8 mouse cellular contexts compared by ENCODE assay signal in the genomic region with DNA sequence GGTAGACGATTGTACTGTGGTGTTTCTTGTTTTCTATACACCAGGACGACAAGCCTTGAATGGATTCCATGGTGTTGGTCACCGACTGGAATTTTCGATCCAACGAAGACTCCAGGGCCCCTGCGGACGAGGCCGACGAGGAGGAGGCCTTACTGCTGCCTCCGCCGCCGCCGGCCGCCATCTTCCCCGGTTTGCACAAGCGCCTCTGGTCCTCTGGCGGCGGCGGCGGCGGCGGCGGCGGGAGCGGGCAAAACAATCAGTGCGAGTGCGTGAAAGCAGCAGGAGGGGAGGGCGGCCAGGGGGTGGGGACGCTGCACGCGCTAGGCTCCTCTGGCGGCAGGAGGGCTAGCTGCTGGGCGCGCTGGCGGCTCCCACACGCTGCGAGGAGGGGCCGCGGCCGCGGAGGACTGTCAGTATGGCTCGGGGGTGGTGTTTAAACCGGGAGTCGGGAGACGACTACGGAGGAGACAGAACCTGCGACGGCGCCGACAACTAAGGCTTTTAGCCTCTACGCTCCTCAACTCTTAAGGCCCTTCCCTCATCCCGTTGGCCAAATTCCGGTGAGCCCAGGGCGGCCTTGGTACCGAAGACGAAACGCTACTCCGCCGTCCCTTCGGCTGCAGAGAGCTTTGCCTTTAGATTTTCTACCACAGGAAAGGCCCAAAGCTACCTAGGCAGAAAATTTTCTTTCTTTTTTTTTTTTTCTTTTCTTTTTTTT. TPM values are rescaled to one million over a fixed set of nuclear protein-coding genes. Genes with fewer than 3 reads are reported as not detected.
DNase-seq lines count a peak whose midpoint lies in the region; ATAC-seq and TF ChIP-seq lines count a peak whose summit lies in the region.

A gene (minus strand): TSS at position 293 of the 718 bp plus-strand sequence.

- no peak for TF ChIP-seq CTCF in Patski (IDR thresholded peaks at IDR 0.05)

- peak; percentile 45 for ATAC-seq in Patski
- peak; percentile 66 for ATAC-seq in hindbrain, embryonic 14.5 days (ENCODE audit: low FRiP score)

- H3K4me1 ChIP-seq in hindbrain, embryonic 14.5 days (replicated peaks; ENCODE audit: control insufficient read depth, insufficient read depth, low read length) = peaks cover 35% of the 10 kb centered on the region

- in situ Hi-C loops in Patski (cut with MboI; ENCODE audit: low pct_unique_long_range_greater_than_20kb) = no loop called here

- CTCF ChIA-PET in Patski (lab: Charles Lee) = no interaction called here

- H3K4me2 ChIP-seq in hindbrain, embryonic 14.5 days (replicated peaks) = peak within 1 kb of the TSS; percentile 65

- H3K4me3 ChIP-seq in hindbrain, embryonic 14.5 days (replicated peaks; ENCODE audit: low read length) = peak within 1 kb of the TSS; percentile 90

- under 1% methylated on average over 58 of the region's 60 CpGs for WGBS in hindbrain, embryonic 14.5 days

- POLR2A ChIA-PET in Patski (lab: Charles Lee) = interaction anchor here (0.6 to 1.5 kb wide), 6 partner anchors 11 to 823 kb away, joined by 3 to 7 read pairs (median 4); no protein-coding TSS in a partner anchor

- DNase-seq in Patski (ENCODE audit: low read depth, low spot score) = peak; percentile 61
- DNase-seq in cerebellum, postnatal 14 days = peak; percentile 82 to 85
- DNase-seq in frontal cortex, postnatal 25 days (ENCODE audit: low spot score in 2 of 2) = peak; percentile 59 to 60
- DNase-seq in hindbrain, embryonic 14.5 days (ENCODE audit: low spot score) = peak; percentile 65
- DNase-seq in left cerebral cortex, adult 11 months (ENCODE audit: low spot score) = peak; percentile 58
- DNase-seq in lung, postnatal 4 days = peak; percentile 81 to 88
- DNase-seq in retina, postnatal 7 days (ENCODE audit: low read depth, low spot score) = peak; percentile 72
- peak; percentile 76 for DNase-seq in urinary bladder, adult 2 months (ENCODE audit: low spot score)

- no peaks in the 10 kb centered on the region for H3K36me3 ChIP-seq in hindbrain, embryonic 14.5 days (replicated peaks; ENCODE audit: control insufficient read depth, insufficient read depth)

- H3K27ac ChIP-seq in hindbrain, embryonic 14.5 days = peak within 1 kb of the TSS; percentile 100

- H3K27me3 ChIP-seq in Patski = no peaks in the 10 kb centered on the region
- H3K27me3 ChIP-seq in hindbrain, embryonic 14.5 days (ENCODE audit: control insufficient read depth, insufficient read depth, low read length) = no peaks in the 10 kb centered on the region

- no peaks in the 10 kb centered on the region for H3K9me3 ChIP-seq in hindbrain, embryonic 14.5 days (ENCODE audit: control insufficient read depth, low read length)

- H3K9ac ChIP-seq in hindbrain, embryonic 14.5 days = peak within 1 kb of the TSS; percentile 97

RNA-seq across cellular contexts. Expression of the gene that starts here (rescaled TPM):
- polyA plus RNA-seq in Patski (2021) = 35.3 TPM
- 20.8 and 21.2 TPM in 2 replicates for polyA plus RNA-seq in hindbrain, embryonic 14.5 days (2014; fragmentation: Nextera tagmentation; extraction: Ambion mirVana)
- polyA plus RNA-seq in urinary bladder, adult 2 months (2012; rRNA removed) = 17.7 and 20.2 TPM in 2 replicates

Comparison
In these comparisons a context has a peak if more than half of its experiments do, and no peak if none do; other contexts are left out.
1. Peak in every context shown above with its lines: DNase-seq, ATAC-seq, H3K4me3 ChIP-seq and H3K27ac ChIP-seq.